Mouse (Mus musculus): Measurements from ENCODE around the gene Coil. TPM values are rescaled to one million over a fixed set of nuclear protein-coding genes. Genes with fewer than 3 reads are reported as not detected.

Coil gene
- polyA plus RNA-seq, 1 experiment from 2014 or later = 30.5 TPM

GRCm38 (mm10) chr11:89017514-89018182 is 47.6 kb downstream of the Coil start:
- H3K4me2 ChIP-seq (replicated peaks) = no peak overlapping the region
- no peaks in the 10 kb centered on the region for H3K4me1 ChIP-seq
- H3K36me3 ChIP-seq = no peaks in the 10 kb centered on the region
- no peaks in the 10 kb centered on the region for H3K27me3 ChIP-seq
- whole genome bisulfite sequencing = 93% methylated on average over 9 of the region's 9 CpGs
- H3K9me3 ChIP-seq = no peaks in the 10 kb centered on the region
- H3K4me3 ChIP-seq = no peak overlapping the region
- no peak for ATAC-seq (replicated peaks)
- no peak overlapping the region for H3K27ac ChIP-seq (replicated peaks)
- H3K9ac ChIP-seq (replicated peaks) = no peak overlapping the region

GRCm38 (mm10) chr11:89020681-89021305 is 50.7 kb downstream of the Coil start:
- Histone ChIP-seq H3K9ac (replicated peaks) (no peak overlapping the region), H3K27me3 (no peaks in the 10 kb centered on the region), H3K4me2 (replicated peaks) (no peak overlapping the region), H3K36me3 (no peaks in the 10 kb centered on the region), H3K4me3 (no peak overlapping the region), H3K27ac (replicated peaks) (no peak overlapping the region), H3K4me1 (no peaks in the 10 kb centered on the region), H3K9me3 (no peaks in the 10 kb centered on the region)
- WGBS = 74% methylated on average over 9 of the region's 9 CpGs
- no peak for ATAC-seq (replicated peaks)

- no peaks in the 10 kb centered on the region for H3K36me3 ChIP-seq
- ATAC-seq (replicated peaks) = no peak
- H3K27me3 ChIP-seq = no peaks in the 10 kb centered on the region
- H3K9ac ChIP-seq (replicated peaks) = no peak overlapping the region
- no peak overlapping the region for H3K27ac ChIP-seq (replicated peaks)
- no peaks in the 10 kb centered on the region for H3K4me1 ChIP-seq
- no peak overlapping the region for H3K4me3 ChIP-seq
- no peaks in the 10 kb centered on the region for H3K9me3 ChIP-seq
- no peak overlapping the region for H3K4me2 ChIP-seq (replicated peaks)
- 79% methylated on average over 7 of the region's 7 CpGs for WGBS
These were observed 51.6 kb downstream of the Coil start for GRCm38 (mm10) chr11:89021687-89022086.

GRCm38 (mm10) chr11:89022120-89022731 is 52.2 kb downstream of the Coil start:
- Histone ChIP-seq H3K9me3 (no peaks in the 10 kb centered on the region), H3K36me3 (no peaks in the 10 kb centered on the region), H3K27me3 (no peaks in the 10 kb centered on the region), H3K27ac (replicated peaks) (no peak overlapping the region), H3K9ac (replicated peaks) (no peak overlapping the region), H3K4me1 (no peaks in the 10 kb centered on the region), H3K4me3 (no peak overlapping the region), H3K4me2 (replicated peaks) (no peak overlapping the region)
- WGBS = 72% methylated on average over 8 of the region's 8 CpGs
- no peak for ATAC-seq (replicated peaks)

- ATAC-seq (replicated peaks) = no peak
- Histone ChIP-seq H3K27ac (replicated peaks) (no peak overlapping the region), H3K36me3 (no peaks in the 10 kb centered on the region), H3K4me2 (replicated peaks) (no peak overlapping the region), H3K9me3 (no peaks in the 10 kb centered on the region), H3K4me1 (no peaks in the 10 kb centered on the region), H3K27me3 (no peaks in the 10 kb centered on the region), H3K9ac (replicated peaks) (no peak overlapping the region), H3K4me3 (no peak overlapping the region)
- 74% methylated on average over 10 of the region's 10 CpGs for WGBS
These were observed 53.4 kb downstream of the Coil start for GRCm38 (mm10) chr11:89023477-89023876.

GRCm38 (mm10) chr11:89024181-89024881 is 54.3 kb downstream of the Coil start:
- Histone ChIP-seq H3K9me3 (no peaks in the 10 kb centered on the region), H3K27me3 (no peaks in the 10 kb centered on the region), H3K4me2 (replicated peaks) (no peak overlapping the region), H3K4me1 (no peaks in the 10 kb centered on the region), H3K36me3 (no peaks in the 10 kb centered on the region), H3K4me3 (no peak overlapping the region), H3K27ac (replicated peaks) (no peak overlapping the region), H3K9ac (replicated peaks) (no peak overlapping the region)
- 65% methylated on average over 11 of the region's 11 CpGs for WGBS
- ATAC-seq (replicated peaks) = no peak

GRCm38 (mm10) chr11:89025603-89026002 is 55.6 kb downstream of the Coil start:
- no peaks in the 10 kb centered on the region for H3K9me3 ChIP-seq
- H3K36me3 ChIP-seq = no peaks in the 10 kb centered on the region
- H3K4me3 ChIP-seq = no peak overlapping the region
- H3K9ac ChIP-seq (replicated peaks) = no peak overlapping the region
- no peak overlapping the region for H3K4me2 ChIP-seq (replicated peaks)
- no peak overlapping the region for H3K27ac ChIP-seq (replicated peaks)
- WGBS = 81% methylated on average over 3 of the region's 3 CpGs
- H3K27me3 ChIP-seq = no peaks in the 10 kb centered on the region
- no peaks in the 10 kb centered on the region for H3K4me1 ChIP-seq
- ATAC-seq (replicated peaks) = no peak

- WGBS = 91% methylated on average over 3 of the region's 3 CpGs
- H3K4me3 ChIP-seq = no peak overlapping the region
- H3K4me1 ChIP-seq = no peaks in the 10 kb centered on the region
- no peak overlapping the region for H3K9ac ChIP-seq (replicated peaks)
- H3K27ac ChIP-seq (replicated peaks) = no peak overlapping the region
- no peak overlapping the region for H3K4me2 ChIP-seq (replicated peaks)
- no peaks in the 10 kb centered on the region for H3K27me3 ChIP-seq
- no peaks in the 10 kb centered on the region for H3K9me3 ChIP-seq
- ATAC-seq (replicated peaks) = no peak
- no peaks in the 10 kb centered on the region for H3K36me3 ChIP-seq
These were observed 56.1 kb downstream of the Coil start for GRCm38 (mm10) chr11:89026117-89026516.

- H3K4me3 ChIP-seq = no peak overlapping the region
- no peak overlapping the region for H3K9ac ChIP-seq (replicated peaks)
- 87% methylated on average over 10 of the region's 10 CpGs for WGBS
- H3K4me1 ChIP-seq = no peaks in the 10 kb centered on the region
- no peaks in the 10 kb centered on the region for H3K36me3 ChIP-seq
- no peak overlapping the region for H3K27ac ChIP-seq (replicated peaks)
- H3K9me3 ChIP-seq = no peaks in the 10 kb centered on the region
- no peak for ATAC-seq (replicated peaks)
- H3K4me2 ChIP-seq (replicated peaks) = no peak overlapping the region
- no peaks in the 10 kb centered on the region for H3K27me3 ChIP-seq
These were observed 57.9 kb downstream of the Coil start for GRCm38 (mm10) chr11:89027955-89028361.

- H3K9me3 ChIP-seq = no peaks in the 10 kb centered on the region
- no peak overlapping the region for H3K27ac ChIP-seq (replicated peaks)
- no peak overlapping the region for H3K9ac ChIP-seq (replicated peaks)
- H3K27me3 ChIP-seq = no peaks in the 10 kb centered on the region
- H3K4me1 ChIP-seq = no peaks in the 10 kb centered on the region
- 75% methylated on average over 10 of the region's 10 CpGs for WGBS
- no peaks in the 10 kb centered on the region for H3K36me3 ChIP-seq
- ATAC-seq (replicated peaks) = no peak
- H3K4me3 ChIP-seq = no peak overlapping the region
- H3K4me2 ChIP-seq (replicated peaks) = no peak overlapping the region
These were observed 58.9 kb downstream of the Coil start for GRCm38 (mm10) chr11:89028871-89029405.

GRCm38 (mm10) chr11:89030552-89030951 is 60.5 kb downstream of the Coil start:
- no peak for ATAC-seq (replicated peaks)
- WGBS = 81% methylated on average over 6 of the region's 6 CpGs

GRCm38 (mm10) chr11:89031189-89031588 is 61.1 kb downstream of the Coil start:
- Histone ChIP-seq H3K9ac (replicated peaks) (no peak overlapping the region), H3K9me3 (no peaks in the 10 kb centered on the region), H3K36me3 (no peaks in the 10 kb centered on the region), H3K4me2 (replicated peaks) (no peak overlapping the region), H3K27ac (replicated peaks) (no peak overlapping the region), H3K27me3 (no peaks in the 10 kb centered on the region), H3K4me3 (no peak overlapping the region), H3K4me1 (no peaks in the 10 kb centered on the region)
- no peak for ATAC-seq (replicated peaks)
- WGBS = 91% methylated on average over 1 of the region's 1 CpGs

More at GRCm38 (mm10) chr11:89030552-89030951, 60.5 kb downstream of the Coil start:
- Histone ChIP-seq H3K27me3 (no peaks in the 10 kb centered on the region), H3K9ac (replicated peaks) (no peak overlapping the region), H3K9me3 (no peaks in the 10 kb centered on the region), H3K4me2 (replicated peaks) (no peak overlapping the region), H3K4me3 (no peak overlapping the region), H3K27ac (replicated peaks) (no peak overlapping the region), H3K36me3 (no peaks in the 10 kb centered on the region), H3K4me1 (no peaks in the 10 kb centered on the region)

Data from forebrain, embryonic 15.5 days (tissue).